Mouse (Mus musculus) kidney, postnatal 0 days (tissue): ENCODE data around the gene Apom. TPM values are rescaled to one million over a fixed set of nuclear protein-coding genes. Genes with fewer than 3 reads are reported as not detected.

Source experiments
- ATAC-seq: fragments of 200-750 bp; cut with Nextera tagmentation; replicated peaks from 2 replicates; pipeline ENCODE4 v1.8.0; 2017; ENCODE audit warnings: low read depth, moderate number of reproducible peaks, moderate TSS enrichment, moderate library complexity; ENCODE audit not compliant: low FRiP score
- DNase-seq: peaks from one replicate; pipeline ENCODE4 v3.0.0-alpha.2; 2016; ENCODE audit warnings: low spot score
- H3K27ac ChIP-seq: fragments of 300-500 bp; sonication (generic); 2 replicates; pipeline ENCODE4 v1.5.1; 2014; ENCODE audit warnings: mild to moderate bottlenecking
- H3K27me3 ChIP-seq: fragments of 300-500 bp; sonication (generic); 2 replicates; pipeline ENCODE4 v1.6.1; 2014; ENCODE audit warnings: low read length, mixed read lengths; ENCODE audit not compliant: insufficient read depth
- H3K36me3 ChIP-seq: fragments of 300-500 bp; sonication (generic); 2 replicates; pipeline ENCODE4 v1.6.1; 2014; ENCODE audit warnings: low read length, mixed read lengths; ENCODE audit not compliant: insufficient read depth
- H3K4me1 ChIP-seq: fragments of 300-500 bp; sonication (generic); replicated peaks from 2 replicates; pipeline ENCODE4 v1.6.1; 2014; ENCODE audit warnings: antibody characterized with exemption, low read length, mixed read lengths; ENCODE audit not compliant: insufficient read depth
- H3K4me2 ChIP-seq: fragments of 300-500 bp; sonication (generic); 2 replicates; pipeline ENCODE4 v1.6.1; 2014; ENCODE audit warnings: mild to moderate bottlenecking, low read length, moderate library complexity, mixed read lengths
- H3K4me3 ChIP-seq: fragments of 300-500 bp; sonication (generic); replicated peaks from 2 replicates; pipeline ENCODE4 v1.5.1; 2014; ENCODE audit warnings: low read depth, low read length
- H3K9ac ChIP-seq: fragments of 300-500 bp; sonication (generic); 2 replicates; pipeline ENCODE4 v1.6.1; 2014; ENCODE audit warnings: low read depth, low read length
- H3K9me3 ChIP-seq: fragments of 300-500 bp; sonication (generic); replicated peaks from 2 replicates; pipeline ENCODE4 v1.6.1; 2016; ENCODE audit warnings: low read length, inconsistent platforms, mixed read lengths
- CTCF ChIP-seq: IDR thresholded peaks from 2 replicates; pipeline ENCODE4 v1.5.1; 2016; ENCODE audit warnings: antibody characterized with exemption, low read depth, mild to moderate bottlenecking, moderate library complexity
- WGBS: fragments of 180-500 bp; shearing (Covaris S2); extraction: QIAGEN DNeasy Blood & Tissue Kit; methylation state at CpG from one replicate; pipeline ENCODE4 v1.1.7; 2014; 5-methylcytosine and 5-hydroxymethylcytosine counted together
- polyA plus RNA-seq: library from polyadenylated mRNA; unstranded; fragments of >200 nt; fragmentation: Nextera tagmentation; extraction: Ambion mirVana; gene quantifications from 2 replicates; pipeline ENCODE4 v1.2.1, GENCODE M21; 2015

The Apom gene
- polyA plus RNA-seq, 1 experiment from 2014 or later: 59.6 TPM

DNA sequence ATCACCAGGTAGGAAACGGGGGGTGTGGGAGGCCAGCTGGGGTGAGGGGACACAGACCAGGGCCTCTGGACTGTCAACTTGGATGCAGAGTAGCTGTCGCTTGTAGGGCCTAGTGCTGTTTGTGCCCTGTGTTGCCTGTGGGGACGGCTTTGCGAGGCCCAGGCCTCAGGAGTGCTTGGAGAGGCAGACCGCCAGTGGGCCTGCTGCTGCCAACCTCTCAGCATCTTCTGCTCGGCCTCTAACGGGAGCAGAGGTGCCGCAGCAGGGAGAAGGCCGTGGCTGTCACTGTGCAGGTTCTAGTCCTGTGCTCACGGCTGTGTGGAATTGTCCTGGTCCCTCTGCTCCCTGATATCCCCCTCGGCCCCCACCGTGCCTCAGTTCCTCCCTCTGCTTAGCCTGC lies 35.3 kb downstream of the Apom start:
- no peak overlapping the region for H3K9ac ChIP-seq
- no peak for ATAC-seq
- H3K27ac ChIP-seq: no peak overlapping the region
- TF ChIP-seq CTCF: no peak
- no peak overlapping the region for H3K4me2 ChIP-seq
- H3K4me3 ChIP-seq: no peak overlapping the region
- peaks cover 9% of the 10 kb centered on the region; the same call in 1 of the 2 replicates for H3K4me1 ChIP-seq
- WGBS: 87% methylated on average over 12 of the region's 12 CpGs
- H3K9me3 ChIP-seq: no peaks in the 10 kb centered on the region
- no peaks in the 10 kb centered on the region for H3K27me3 ChIP-seq
- peaks cover 64% of the 10 kb centered on the region for H3K36me3 ChIP-seq
- DNase-seq: no peak

DNA sequence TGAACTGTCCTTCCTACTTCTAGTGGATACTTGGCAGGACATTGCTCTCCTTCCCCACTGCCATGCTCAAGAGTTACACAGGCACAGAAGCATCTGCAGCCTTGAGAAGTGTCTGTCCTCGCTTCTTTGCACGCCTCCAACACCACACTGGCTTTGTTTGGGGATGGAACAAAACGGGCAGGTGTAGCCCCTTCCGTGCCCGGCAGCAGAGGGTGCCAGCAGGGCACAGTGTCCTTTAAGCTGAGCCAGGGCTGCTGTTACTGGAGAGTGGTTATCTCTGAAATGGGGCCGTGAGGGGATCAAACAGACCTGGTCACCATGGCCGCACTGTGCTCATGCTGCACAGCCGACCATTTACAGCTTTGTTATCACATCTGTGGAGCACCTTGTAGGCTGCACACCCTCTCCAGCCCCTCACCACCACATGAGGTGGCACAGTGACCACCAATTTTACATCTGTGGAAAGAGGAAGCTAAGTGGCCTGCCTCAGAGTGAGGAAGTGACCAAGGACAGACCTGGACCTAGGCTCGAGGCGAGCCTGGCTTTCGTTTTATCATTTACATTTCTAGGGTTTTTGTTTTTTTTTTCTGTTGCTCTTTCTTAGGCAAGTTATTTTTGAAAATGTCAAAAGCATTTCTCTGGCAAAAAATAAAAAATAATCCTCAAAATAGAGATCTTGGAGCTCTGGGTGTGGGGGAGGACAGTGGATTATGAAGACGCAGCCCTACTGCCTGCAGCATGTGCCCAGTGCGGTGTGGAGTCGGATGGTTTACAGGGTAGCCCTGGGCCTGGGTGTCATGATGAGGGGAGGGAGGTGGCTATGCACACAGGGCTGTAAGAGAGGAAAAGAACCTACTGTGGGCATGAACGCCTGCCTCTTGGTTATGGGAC lies 37.1 kb downstream of the Apom start:
- H3K36me3 ChIP-seq: peaks cover 48% of the 10 kb centered on the region
- DNase-seq (no peak), ATAC-seq (no peak)
- H3K4me3 ChIP-seq: no peak overlapping the region
- H3K27ac ChIP-seq: no peak overlapping the region
- no peak overlapping the region for H3K4me2 ChIP-seq
- H3K9me3 ChIP-seq: no peaks in the 10 kb centered on the region
- 88% methylated on average over 15 of the region's 15 CpGs for WGBS
- peaks cover 7% of the 10 kb centered on the region; the same call in 1 of the 2 replicates for H3K4me1 ChIP-seq
- TF ChIP-seq CTCF: no peak
- no peak overlapping the region for H3K9ac ChIP-seq
- H3K27me3 ChIP-seq: no peaks in the 10 kb centered on the region

DNA sequence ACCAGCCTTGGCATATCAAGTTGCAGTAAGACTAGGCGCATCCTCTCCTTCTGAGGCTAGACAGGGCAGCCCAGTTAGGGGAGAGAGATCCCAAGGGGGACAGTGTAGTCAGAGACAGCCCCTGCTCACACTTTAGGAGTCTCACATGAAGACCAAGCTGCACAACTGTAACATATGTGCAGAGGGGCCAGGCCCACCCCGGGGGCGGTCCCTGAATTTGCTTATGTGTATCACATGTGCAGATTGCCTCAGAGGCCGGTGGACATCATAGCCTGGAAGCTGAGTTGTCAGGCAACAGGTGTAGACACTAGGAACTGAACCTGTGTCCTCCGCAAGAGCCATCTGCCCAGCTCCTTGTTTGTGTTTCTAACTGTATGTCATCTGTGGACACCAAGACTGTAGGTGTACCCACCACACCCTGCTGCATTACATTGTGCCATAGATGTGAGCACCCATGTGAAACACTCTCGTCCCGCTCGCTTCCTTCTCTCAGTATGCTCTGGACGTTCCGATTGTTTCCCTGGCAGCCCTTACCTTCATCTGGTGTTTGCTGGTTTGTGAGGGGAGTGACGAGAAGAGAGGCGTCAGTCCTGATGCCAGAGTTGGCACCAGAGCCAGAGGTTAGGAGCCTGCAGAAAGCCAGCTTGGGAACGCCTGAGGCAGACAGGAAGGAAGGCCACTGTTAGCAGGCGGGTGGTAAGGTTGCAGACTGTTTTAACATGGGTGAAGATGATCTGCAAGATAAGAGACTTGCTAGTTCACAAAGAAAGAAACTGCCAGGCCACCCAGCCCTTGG lies 39.2 kb downstream of the Apom start:
- TF ChIP-seq CTCF: no peak
- H3K27ac ChIP-seq: no peak overlapping the region
- no peaks in the 10 kb centered on the region for H3K9me3 ChIP-seq
- 80% methylated on average over 14 of the region's 14 CpGs for WGBS
- H3K9ac ChIP-seq: no peak overlapping the region
- H3K36me3 ChIP-seq: peaks cover 29% of the 10 kb centered on the region; the same call in 1 of the 2 replicates
- no peak overlapping the region for H3K4me2 ChIP-seq
- H3K4me3 ChIP-seq: no peak overlapping the region
- ATAC-seq (no peak), DNase-seq (peak; percentile 41)
- peaks cover 7% of the 10 kb centered on the region; the same call in 1 of the 2 replicates for H3K4me1 ChIP-seq
- no peaks in the 10 kb centered on the region for H3K27me3 ChIP-seq

DNA sequence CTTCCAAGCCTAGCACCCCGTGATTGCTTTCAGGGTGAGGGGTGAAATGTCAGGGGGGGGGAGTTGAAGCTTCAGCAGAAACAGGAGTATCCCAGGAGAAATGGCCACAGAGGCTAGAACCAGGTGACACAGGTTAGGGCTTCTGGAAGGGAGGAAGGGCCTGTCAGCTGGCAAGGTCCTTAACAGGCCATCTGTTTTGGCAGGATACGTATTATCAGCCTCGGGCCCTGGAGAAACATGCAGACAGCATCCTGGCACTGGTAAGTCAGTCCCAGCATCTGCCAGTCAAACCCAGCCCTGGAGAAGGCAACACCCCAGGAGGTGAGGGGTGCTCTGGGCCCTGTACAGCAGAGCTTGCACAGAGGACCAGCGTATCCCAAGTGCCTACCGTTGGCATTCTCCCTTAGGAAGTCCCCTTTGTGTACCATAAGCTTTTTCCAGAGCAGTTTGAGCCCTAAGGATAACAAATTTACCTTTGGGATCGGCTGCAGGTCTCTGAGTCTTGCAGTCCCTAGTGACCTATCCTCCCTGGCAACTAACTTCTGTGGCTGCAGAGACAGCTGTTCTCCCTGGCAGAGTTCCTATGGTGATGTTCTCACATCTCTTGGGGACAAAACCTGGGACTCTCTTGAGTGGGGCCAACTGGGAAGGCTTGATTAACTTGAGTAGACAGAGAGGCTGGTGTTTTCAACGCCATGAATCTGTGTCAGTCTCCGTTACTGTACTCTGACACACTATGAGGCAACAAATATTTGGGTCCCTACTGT lies 41.5 kb downstream of the Apom start:
- peak overlapping the region; percentile 62 for H3K4me2 ChIP-seq
- H3K27me3 ChIP-seq: no peaks in the 10 kb centered on the region
- peak overlapping the region; percentile 97; the same call in 1 of the 2 replicates for H3K27ac ChIP-seq
- DNase-seq: no peak
- no peak for ATAC-seq
- peaks cover 20% of the 10 kb centered on the region; the same call in 1 of the 2 replicates for H3K36me3 ChIP-seq
- H3K4me3 ChIP-seq: peak overlapping the region; percentile 62
- peaks cover 7% of the 10 kb centered on the region; the same call in 1 of the 2 replicates for H3K4me1 ChIP-seq
- no peak for TF ChIP-seq CTCF
- WGBS: 65% methylated on average over 8 of the region's 8 CpGs
- no peaks in the 10 kb centered on the region for H3K9me3 ChIP-seq
- H3K9ac ChIP-seq: peak overlapping the region; percentile 93

DNA sequence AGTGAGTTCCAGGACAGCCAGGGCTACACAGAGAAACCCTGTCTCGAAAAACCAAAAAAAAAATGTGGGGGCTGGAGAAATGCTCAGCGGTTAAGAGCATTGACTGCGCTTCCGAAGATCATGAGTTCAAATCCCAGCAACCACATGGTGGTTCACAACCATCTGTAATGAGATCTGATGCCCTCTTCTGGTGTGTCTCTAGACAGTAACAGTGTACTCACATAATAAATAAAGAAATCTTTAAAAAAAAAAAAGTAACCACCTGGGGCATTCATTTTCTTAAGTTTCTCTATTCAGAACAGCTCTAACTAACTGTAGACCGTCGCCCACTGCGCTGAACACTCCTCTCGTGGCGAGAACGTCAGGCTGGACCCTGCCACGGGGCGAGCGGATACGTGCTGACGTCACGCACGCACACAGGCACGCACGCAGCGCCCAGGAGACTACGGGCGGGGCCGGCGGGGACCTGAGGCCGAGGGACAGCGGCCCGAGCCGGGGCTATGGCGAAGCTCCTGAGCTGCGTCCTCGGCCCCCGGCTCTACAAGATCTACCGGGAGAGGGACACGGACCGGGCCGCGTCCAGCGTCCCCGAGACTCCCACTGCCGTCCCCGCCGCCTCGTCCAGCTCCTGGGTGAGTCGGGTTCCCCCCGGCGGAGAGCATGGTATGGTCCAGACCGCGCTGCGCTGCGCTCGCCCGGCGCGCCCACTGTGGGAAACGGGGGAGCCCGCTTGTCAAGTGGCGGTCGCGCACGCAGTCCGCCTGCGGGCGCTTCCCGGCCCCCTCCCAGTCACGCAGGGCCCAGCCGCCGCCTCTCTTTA lies 42.8 kb downstream of the Apom start, which contains the start of gene Abhd16a:
Gene Abhd16a, plus strand, starts transcription at position 439 of the 820 bp plus-strand sequence.
- Histone ChIP-seq H3K4me3 (peak within 1 kb of the TSS; percentile 62), H3K27ac (peak within 1 kb of the TSS; percentile 97), H3K9ac (peak within 1 kb of the TSS; percentile 93), H3K36me3 (peaks cover 13% of the 10 kb centered on the region; the same call in 1 of the 2 replicates), H3K27me3 (no peaks in the 10 kb centered on the region), H3K4me2 (peak within 1 kb of the TSS; percentile 62), H3K9me3 (no peaks in the 10 kb centered on the region), H3K4me1 (peaks cover 7% of the 10 kb centered on the region; the same call in 1 of the 2 replicates)
- 4% methylated on average over 49 of the region's 67 CpGs for WGBS
- DNase-seq: peak; percentile 96
- ATAC-seq: peak; percentile 94
- TF ChIP-seq CTCF: 0 out of 2 replicates have a peak, but pooled peaks have one; percentile 32
